Comparison of ENCODE assay signal across 7 mouse cellular contexts in genomic region chr6:91286624-91287023, GRCm38 (mm10).
DNase-seq lines count a peak whose midpoint lies in the region; ATAC-seq and TF ChIP-seq lines count a peak whose summit lies in the region.

No protein-coding gene starts in this region.

- H3K4me1 ChIP-seq in limb, embryonic 14.5 days (ENCODE audit: control insufficient read depth, insufficient read depth, low read length) = peaks cover 7% of the 10 kb centered on the region

- no peak overlapping the region for H3K4me2 ChIP-seq in limb, embryonic 14.5 days (replicated peaks; ENCODE audit: low read depth, low read length, severe bottlenecking)

- no peak for ATAC-seq in limb, embryonic 14.5 days (ENCODE audit: low FRiP score, low read depth)

- intact Hi-C loops in gastrocnemius, adult 2 months (cut with DNase I) = loop anchor here (1.0 to 10.0 kb wide), 3 partner anchors 125 to 223 kb away; partner anchors contain the start of gene Wnt7a

- 5% methylated on average over 15 of the region's 15 CpGs for WGBS in limb, embryonic 14.5 days

- no peak overlapping the region for H3K27ac ChIP-seq in gastrocnemius, adult 2 months
- H3K27ac ChIP-seq in limb, embryonic 14.5 days (replicated peaks; ENCODE audit: low read depth, low read length) = no peak overlapping the region

- no peak overlapping the region for H3K4me3 ChIP-seq in gastrocnemius, adult 2 months
- H3K4me3 ChIP-seq in limb, embryonic 14.5 days (replicated peaks; ENCODE audit: low read length) = no peak overlapping the region

- no peaks in the 10 kb centered on the region for H3K9me3 ChIP-seq in limb, embryonic 14.5 days (ENCODE audit: control insufficient read depth, low read length)

- no peak overlapping the region for H3K9ac ChIP-seq in limb, embryonic 14.5 days (ENCODE audit: low read depth, low read length, severe bottlenecking)

- H3K27me3 ChIP-seq in limb, embryonic 14.5 days (ENCODE audit: control insufficient read depth, insufficient read depth, low read length) = peaks cover 47% of the 10 kb centered on the region
- H3K27me3 ChIP-seq in splenic B cell, adult 2 months (ENCODE audit: control insufficient read depth, insufficient read depth, low read length, poor library complexity, severe bottlenecking) = no peaks in the 10 kb centered on the region

- no peak for TF ChIP-seq POLR2A in limb, embryonic 14.5 days (IDR thresholded peaks at IDR 0.05; ENCODE audit: borderline replicate concordance, extremely low read depth, insufficient read depth, insufficient read length)

- H3K36me3 ChIP-seq in limb, embryonic 14.5 days (ENCODE audit: control insufficient read depth, insufficient read depth, low read length) = no peaks in the 10 kb centered on the region
- no peaks in the 10 kb centered on the region for H3K36me3 ChIP-seq in splenic B cell, adult 2 months (ENCODE audit: control insufficient read depth, insufficient read depth, low read length, poor library complexity, severe bottlenecking)

- peak; percentile 91 for DNase-seq in ZHBTc4 (ENCODE audit: low read depth, low spot score)
- peak; percentile 96 to 97 for DNase-seq in cerebellum, postnatal 10 days
- peak; percentile 82 for DNase-seq in gastrocnemius, adult 2 months
- DNase-seq in kidney, adult 9 months = peak; percentile 66
- DNase-seq in limb, embryonic 14.5 days (ENCODE audit: low spot score) = peak; percentile 84
- DNase-seq in naive thymus-derived CD4-positive, alpha-beta T cell, adult 2 months (ENCODE audit: low read depth) = peak; percentile 65
- peak; percentile 72 for DNase-seq in splenic B cell, adult 2 months (ENCODE audit: low read depth, low spot score)

- TF ChIP-seq CTCF in gastrocnemius, adult 2 months (IDR thresholded peaks at IDR 0.05) = no peak; the same call in 1 of the 2 replicates
